Mouse (Mus musculus): ENCODE measurements around the gene Smco3. TPM values are rescaled to one million over a fixed set of nuclear protein-coding genes. Genes with fewer than 3 reads are reported as not detected.
A peak's percentile ranks its signal among the peaks of the same experiment; 100 is the strongest.

The Smco3 gene
- polyA plus RNA-seq, 1 experiment, result 0.74 TPM

- TF ChIP-seq CTCF (IDR thresholded peaks at IDR 0.05; ENCODE audit: low read depth, low read length) (no peak), POLR2A (IDR thresholded peaks at IDR 0.05; ENCODE audit: borderline replicate concordance, low read depth, low read length) (no peak)
- H3K27ac ChIP-seq (ENCODE audit: insufficient read depth, low read depth, low read length), result peak within 1 kb of the TSS; percentile 74
- H3K4me1 ChIP-seq (ENCODE audit: control insufficient read depth, insufficient read depth, low read length), result peaks cover 20% of the 10 kb centered on the region
- H3K4me3 ChIP-seq (ENCODE audit: insufficient read depth, low read length), result peak within 1 kb of the TSS; percentile 84
Observed at GRCm38 (mm10) chr6:136827516-136827880, 7.8 kb downstream of the Smco3 start, which contains the start of gene BC049715. Gene BC049715, plus strand, starts transcription at chr6:136827626.

- peak overlapping the region; percentile 74 for H3K27ac ChIP-seq (ENCODE audit: insufficient read depth, low read depth, low read length)
- peaks cover 18% of the 10 kb centered on the region for H3K4me1 ChIP-seq (ENCODE audit: control insufficient read depth, insufficient read depth, low read length)
- TF ChIP-seq POLR2A (IDR thresholded peaks at IDR 0.05; ENCODE audit: borderline replicate concordance, low read depth, low read length) (no peak), CTCF (IDR thresholded peaks at IDR 0.05; ENCODE audit: low read depth, low read length) (no peak)
- H3K4me3 ChIP-seq (ENCODE audit: insufficient read depth, low read length), result peak overlapping the region; percentile 84
Observed at GRCm38 (mm10) chr6:136827116-136827515, 8.1 kb downstream of the Smco3 start.

- H3K27ac ChIP-seq (ENCODE audit: insufficient read depth, low read depth, low read length), result no peak overlapping the region
- no peak for TF ChIP-seq POLR2A (IDR thresholded peaks at IDR 0.05; ENCODE audit: borderline replicate concordance, low read depth, low read length)
- no peak for TF ChIP-seq CTCF (IDR thresholded peaks at IDR 0.05; ENCODE audit: low read depth, low read length)
- H3K4me3 ChIP-seq (ENCODE audit: insufficient read depth, low read length), result no peak overlapping the region
- H3K4me1 ChIP-seq (ENCODE audit: control insufficient read depth, insufficient read depth, low read length), result peaks cover 11% of the 10 kb centered on the region
Observed at GRCm38 (mm10) chr6:136824987-136825386, 10.3 kb downstream of the Smco3 start.

- no peak for TF ChIP-seq CTCF (IDR thresholded peaks at IDR 0.05; ENCODE audit: low read depth, low read length)
- TF ChIP-seq POLR2A (IDR thresholded peaks at IDR 0.05; ENCODE audit: borderline replicate concordance, low read depth, low read length), result no peak
- no peak overlapping the region for H3K4me3 ChIP-seq (ENCODE audit: insufficient read depth, low read length)
- H3K4me1 ChIP-seq (ENCODE audit: control insufficient read depth, insufficient read depth, low read length), result peaks cover 5% of the 10 kb centered on the region
- no peak overlapping the region for H3K27ac ChIP-seq (ENCODE audit: insufficient read depth, low read depth, low read length)
Observed at GRCm38 (mm10) chr6:136821086-136821485, 14.2 kb downstream of the Smco3 start.

GRCm38 (mm10) chr6:136820381-136820780 is 14.9 kb downstream of the Smco3 start:
- peaks cover 7% of the 10 kb centered on the region for H3K4me1 ChIP-seq (ENCODE audit: control insufficient read depth, insufficient read depth, low read length)
- H3K4me3 ChIP-seq (ENCODE audit: insufficient read depth, low read length), result no peak overlapping the region
- no peak overlapping the region for H3K27ac ChIP-seq (ENCODE audit: insufficient read depth, low read depth, low read length)
- TF ChIP-seq POLR2A (IDR thresholded peaks at IDR 0.05; ENCODE audit: borderline replicate concordance, low read depth, low read length) (no peak), CTCF (IDR thresholded peaks at IDR 0.05; ENCODE audit: low read depth, low read length) (no peak)

- H3K4me3 ChIP-seq (ENCODE audit: insufficient read depth, low read length), result no peak overlapping the region
- peaks cover 8% of the 10 kb centered on the region for H3K4me1 ChIP-seq (ENCODE audit: control insufficient read depth, insufficient read depth, low read length)
- no peak for TF ChIP-seq CTCF (IDR thresholded peaks at IDR 0.05; ENCODE audit: low read depth, low read length)
- no peak for TF ChIP-seq POLR2A (IDR thresholded peaks at IDR 0.05; ENCODE audit: borderline replicate concordance, low read depth, low read length)
Observed at GRCm38 (mm10) chr6:136817549-136817948, 17.7 kb downstream of the Smco3 start.

GRCm38 (mm10) chr6:136816826-136817225 is 18.4 kb downstream of the Smco3 start:
- Histone ChIP-seq H3K4me3 (ENCODE audit: insufficient read depth, low read length) (no peak overlapping the region), H3K27ac (ENCODE audit: insufficient read depth, low read depth, low read length) (no peak overlapping the region), H3K4me1 (ENCODE audit: control insufficient read depth, insufficient read depth, low read length) (peaks cover 8% of the 10 kb centered on the region)
- TF ChIP-seq POLR2A (IDR thresholded peaks at IDR 0.05; ENCODE audit: borderline replicate concordance, low read depth, low read length) (no peak), CTCF (IDR thresholded peaks at IDR 0.05; ENCODE audit: low read depth, low read length) (no peak)

More at GRCm38 (mm10) chr6:136817549-136817948, 17.7 kb downstream of the Smco3 start:
- no peak overlapping the region for H3K27ac ChIP-seq (ENCODE audit: insufficient read depth, low read depth, low read length)

- no peak overlapping the region for H3K27ac ChIP-seq (ENCODE audit: insufficient read depth, low read depth, low read length)
- peaks cover 12% of the 10 kb centered on the region for H3K4me1 ChIP-seq (ENCODE audit: control insufficient read depth, insufficient read depth, low read length)
- TF ChIP-seq CTCF (IDR thresholded peaks at IDR 0.05; ENCODE audit: low read depth, low read length), result no peak
- TF ChIP-seq POLR2A (IDR thresholded peaks at IDR 0.05; ENCODE audit: borderline replicate concordance, low read depth, low read length), result no peak
- H3K4me3 ChIP-seq (ENCODE audit: insufficient read depth, low read length), result no peak overlapping the region
Observed at GRCm38 (mm10) chr6:136815381-136815780, 19.9 kb downstream of the Smco3 start.

GRCm38 (mm10) chr6:136813117-136813516 is 22.1 kb downstream of the Smco3 start:
- Histone ChIP-seq H3K27ac (ENCODE audit: insufficient read depth, low read depth, low read length) (no peak overlapping the region), H3K4me3 (ENCODE audit: insufficient read depth, low read length) (no peak overlapping the region), H3K4me1 (ENCODE audit: control insufficient read depth, insufficient read depth, low read length) (peaks cover 18% of the 10 kb centered on the region)
- no peak for TF ChIP-seq POLR2A (IDR thresholded peaks at IDR 0.05; ENCODE audit: borderline replicate concordance, low read depth, low read length)
- no peak for TF ChIP-seq CTCF (IDR thresholded peaks at IDR 0.05; ENCODE audit: low read depth, low read length)

- TF ChIP-seq CTCF (IDR thresholded peaks at IDR 0.05; ENCODE audit: low read depth, low read length) (no peak), POLR2A (IDR thresholded peaks at IDR 0.05; ENCODE audit: borderline replicate concordance, low read depth, low read length) (no peak)
- peaks cover 25% of the 10 kb centered on the region for H3K4me1 ChIP-seq (ENCODE audit: control insufficient read depth, insufficient read depth, low read length)
- H3K27ac ChIP-seq (ENCODE audit: insufficient read depth, low read depth, low read length), result no peak overlapping the region
- no peak overlapping the region for H3K4me3 ChIP-seq (ENCODE audit: insufficient read depth, low read length)
Observed at GRCm38 (mm10) chr6:136811196-136811595, 24.1 kb downstream of the Smco3 start.

GRCm38 (mm10) chr6:136809673-136810072 is 25.6 kb downstream of the Smco3 start:
- Histone ChIP-seq H3K4me1 (ENCODE audit: control insufficient read depth, insufficient read depth, low read length) (peaks cover 21% of the 10 kb centered on the region), H3K27ac (ENCODE audit: insufficient read depth, low read depth, low read length) (peak overlapping the region; percentile 85), H3K4me3 (ENCODE audit: insufficient read depth, low read length) (peak overlapping the region; percentile 94)
- TF ChIP-seq CTCF (IDR thresholded peaks at IDR 0.05; ENCODE audit: low read depth, low read length) (no peak), POLR2A (IDR thresholded peaks at IDR 0.05; ENCODE audit: borderline replicate concordance, low read depth, low read length) (no peak)

All from bone marrow macrophage, adult 2 months (primary cell).